Mouse (Mus musculus) heart, embryonic 12.5 days (tissue): ENCODE data around the gene Reep6. TPM values are rescaled to one million over a fixed set of nuclear protein-coding genes. Genes with fewer than 3 reads are reported as not detected.

Experiments used
- ATAC-seq: fragments of 200-750 bp; cut with Nextera tagmentation; 2 replicates; pipeline ENCODE4 v1.8.0; 2017; ENCODE audit warnings: moderate TSS enrichment, moderate library complexity; ENCODE audit not compliant: insufficient number of reproducible peaks, low FRiP score
- H3K27ac ChIP-seq: fragments of 300-500 bp; sonication (generic); 2 replicates; pipeline ENCODE4 v1.5.1; 2016; ENCODE audit warnings: mild to moderate bottlenecking, moderate library complexity; ENCODE audit not compliant: poor library complexity, severe bottlenecking
- H3K27me3 ChIP-seq: fragments of 300-500 bp; sonication (generic); replicated peaks from 2 replicates; pipeline ENCODE4 v1.6.1; 2016; ENCODE audit warnings: mild to moderate bottlenecking, moderate library complexity
- H3K36me3 ChIP-seq: fragments of 300-500 bp; sonication (generic); 2 replicates; pipeline ENCODE4 v1.6.1; 2016; ENCODE audit warnings: mild to moderate bottlenecking, moderate library complexity
- H3K4me1 ChIP-seq: fragments of 300-500 bp; sonication (generic); replicated peaks from 2 replicates; pipeline ENCODE4 v1.6.1; 2016; ENCODE audit warnings: mild to moderate bottlenecking
- H3K4me2 ChIP-seq: fragments of 300-500 bp; sonication (generic); 2 replicates; pipeline ENCODE4 v1.6.1; 2016; ENCODE audit warnings: mild to moderate bottlenecking, moderate library complexity
- H3K4me3 ChIP-seq: fragments of 300-500 bp; sonication (generic); 2 replicates; pipeline ENCODE4 v1.5.1; 2016; ENCODE audit warnings: mild to moderate bottlenecking
- H3K9ac ChIP-seq: fragments of 300-500 bp; sonication (generic); 2 replicates; pipeline ENCODE4 v1.6.1; 2016; ENCODE audit warnings: mild to moderate bottlenecking, moderate library complexity
- H3K9me3 ChIP-seq: fragments of 300-500 bp; sonication (generic); replicated peaks from 2 replicates; pipeline ENCODE4 v1.6.1; 2016; ENCODE audit warnings: mild to moderate bottlenecking, moderate library complexity
- WGBS: fragments of 180-500 bp; shearing (Covaris S2); methylation state at CpG from one replicate; pipeline ENCODE4 v1.1.7; 2016; 5-methylcytosine and 5-hydroxymethylcytosine counted together
- polyA plus RNA-seq: library from polyadenylated mRNA; unstranded; fragments of >200 nt; fragmentation: Nextera tagmentation; extraction: Ambion mirVana; gene quantifications from 2 replicates; pipeline ENCODE4 v1.2.1, GENCODE M21; 2016

Gene Reep6
- polyA plus RNA-seq, 1 experiment from 2014 or later, result 3.7 TPM

GRCm38 (mm10) chr10:80320340-80320760, 9.4 kb upstream of the Reep6 start, which contains the start of gene 2310011J03Rik:
TSS of gene 2310011J03Rik (minus strand) at chr10:80320537.
- under 1% methylated on average over 34 of the region's 34 CpGs for WGBS
- peak; percentile 46; the same call in 1 of the 2 replicates for ATAC-seq

GRCm38 (mm10) chr10:80321014-80321669, 8.6 kb upstream of the Reep6 start:
- H3K27me3 ChIP-seq, result peaks cover 44% of the 10 kb centered on the region

More at GRCm38 (mm10) chr10:80320340-80320760, 9.4 kb upstream of the Reep6 start, which contains the start of gene 2310011J03Rik:
- Histone ChIP-seq H3K27ac (peak within 1 kb of the TSS; percentile 63), H3K36me3 (peaks cover 17% of the 10 kb centered on the region), H3K4me1 (peaks cover 49% of the 10 kb centered on the region), H3K4me3 (peak within 1 kb of the TSS; percentile 87), H3K9ac (peak within 1 kb of the TSS; percentile 89), H3K4me2 (peak within 1 kb of the TSS; percentile 90), H3K27me3 (peaks cover 44% of the 10 kb centered on the region), H3K9me3 (no peaks in the 10 kb centered on the region)

GRCm38 (mm10) chr10:80321670-80322581, 7.8 kb upstream of the Reep6 start:
- H3K4me1 ChIP-seq, result peaks cover 34% of the 10 kb centered on the region
- no peak for ATAC-seq
- H3K27ac ChIP-seq, result no peak overlapping the region
- peaks cover 37% of the 10 kb centered on the region for H3K27me3 ChIP-seq
- H3K9me3 ChIP-seq, result no peaks in the 10 kb centered on the region
- peaks cover 17% of the 10 kb centered on the region for H3K36me3 ChIP-seq
- H3K4me2 ChIP-seq, result peak overlapping the region; percentile 96; the same call in 1 of the 2 replicates
- no peak overlapping the region for H3K9ac ChIP-seq
- H3K4me3 ChIP-seq, result no peak overlapping the region
- WGBS, result 89% methylated on average over 21 of the region's 21 CpGs

More at GRCm38 (mm10) chr10:80321014-80321669, 8.6 kb upstream of the Reep6 start:
- 71% methylated on average over 6 of the region's 6 CpGs for WGBS
- no peak for ATAC-seq
- H3K27ac ChIP-seq, result no peak overlapping the region
- peaks cover 17% of the 10 kb centered on the region for H3K36me3 ChIP-seq
- H3K9me3 ChIP-seq, result no peaks in the 10 kb centered on the region
- peaks cover 41% of the 10 kb centered on the region for H3K4me1 ChIP-seq
- no peak overlapping the region for H3K4me3 ChIP-seq
- no peak overlapping the region for H3K9ac ChIP-seq
- no peak overlapping the region for H3K4me2 ChIP-seq

- WGBS, result 5% methylated on average over 28 of the region's 28 CpGs
- 0 out of 2 replicates have a peak, but pooled peaks have one; percentile 9 for ATAC-seq
These were observed 6.9 kb upstream of the Reep6 start for GRCm38 (mm10) chr10:80322811-80323211.

GRCm38 (mm10) chr10:80323261-80324119, 6.3 kb upstream of the Reep6 start:
- Histone ChIP-seq H3K27ac (no peak overlapping the region), H3K4me2 (peak overlapping the region; percentile 96), H3K4me1 (peaks cover 26% of the 10 kb centered on the region), H3K9ac (peak overlapping the region; percentile 72), H3K4me3 (peak overlapping the region; percentile 65), H3K36me3 (peaks cover 4% of the 10 kb centered on the region), H3K9me3 (no peaks in the 10 kb centered on the region), H3K27me3 (peaks cover 31% of the 10 kb centered on the region)
- ATAC-seq, result peak; percentile 80
- WGBS, result under 1% methylated on average over 46 of the region's 46 CpGs

More at GRCm38 (mm10) chr10:80322811-80323211, 6.9 kb upstream of the Reep6 start:
- Histone ChIP-seq H3K4me3 (peak overlapping the region; percentile 65), H3K9ac (peak overlapping the region; percentile 72), H3K27me3 (peaks cover 31% of the 10 kb centered on the region), H3K9me3 (no peaks in the 10 kb centered on the region), H3K27ac (no peak overlapping the region), H3K36me3 (peaks cover 11% of the 10 kb centered on the region), H3K4me1 (peaks cover 26% of the 10 kb centered on the region), H3K4me2 (peak overlapping the region; percentile 96)

- Histone ChIP-seq H3K4me3 (peak overlapping the region; percentile 65; the same call in 1 of the 2 replicates), H3K9ac (no peak overlapping the region; the same call in 1 of the 2 replicates), H3K27me3 (peaks cover 31% of the 10 kb centered on the region), H3K9me3 (no peaks in the 10 kb centered on the region), H3K4me1 (peaks cover 24% of the 10 kb centered on the region), H3K27ac (no peak overlapping the region), H3K4me2 (peak overlapping the region; percentile 96), H3K36me3 (no peaks in the 10 kb centered on the region)
- WGBS, result 77% methylated on average over 17 of the region's 17 CpGs
- ATAC-seq, result no peak
These were observed 5.4 kb upstream of the Reep6 start for GRCm38 (mm10) chr10:80324120-80325037.

GRCm38 (mm10) chr10:80325045-80325444, 4.7 kb upstream of the Reep6 start:
- Histone ChIP-seq H3K4me3 (no peak overlapping the region), H3K27me3 (peaks cover 31% of the 10 kb centered on the region), H3K4me1 (peaks cover 21% of the 10 kb centered on the region), H3K9me3 (no peaks in the 10 kb centered on the region), H3K27ac (no peak overlapping the region), H3K9ac (no peak overlapping the region), H3K36me3 (no peaks in the 10 kb centered on the region), H3K4me2 (no peak overlapping the region)
- WGBS, result 81% methylated on average over 21 of the region's 21 CpGs
- no peak for ATAC-seq

GRCm38 (mm10) chr10:80330084-80330483, 331 bp downstream of the Reep6 start:
- H3K36me3 ChIP-seq, result no peaks in the 10 kb centered on the region
- no peaks in the 10 kb centered on the region for H3K9me3 ChIP-seq
- no peak for ATAC-seq
- WGBS, result 2% methylated on average over 41 of the region's 41 CpGs
- H3K9ac ChIP-seq, result peak overlapping the region; percentile 64
- peaks cover 15% of the 10 kb centered on the region for H3K4me1 ChIP-seq
- H3K4me2 ChIP-seq, result peak overlapping the region; percentile 85
- H3K27me3 ChIP-seq, result peaks cover 59% of the 10 kb centered on the region
- H3K27ac ChIP-seq, result no peak overlapping the region
- peak overlapping the region; percentile 49 for H3K4me3 ChIP-seq

GRCm38 (mm10) chr10:80330888-80331287, 1.1 kb downstream of the Reep6 start:
- ATAC-seq, result no peak
- no peak overlapping the region for H3K9ac ChIP-seq
- H3K9me3 ChIP-seq, result no peaks in the 10 kb centered on the region
- peak overlapping the region; percentile 85 for H3K4me2 ChIP-seq
- H3K4me1 ChIP-seq, result peaks cover 15% of the 10 kb centered on the region
- WGBS, result 59% methylated on average over 2 of the region's 2 CpGs
- H3K27ac ChIP-seq, result no peak overlapping the region
- H3K27me3 ChIP-seq, result peaks cover 59% of the 10 kb centered on the region
- peak overlapping the region; percentile 49 for H3K4me3 ChIP-seq
- no peaks in the 10 kb centered on the region for H3K36me3 ChIP-seq
